Mouse (Mus musculus) heart, embryonic 10.5 days (tissue): ENCODE data around the gene Tbc1d23. TPM values are rescaled to one million over a fixed set of nuclear protein-coding genes. Genes with fewer than 3 reads are reported as not detected.

ENCODE experiments used
- DNase-seq: peaks from one replicate; pipeline ENCODE4 v3.0.0-alpha.2; 2017; ENCODE audit warnings: low spot score
- H3K27ac ChIP-seq: fragments of 300-500 bp; sonication (generic); 2 replicates; pipeline ENCODE4 v1.5.1; 2016; ENCODE audit warnings: mild to moderate bottlenecking
- H3K27me3 ChIP-seq: fragments of 300-500 bp; sonication (generic); 2 replicates; pipeline ENCODE4 v1.6.1; 2016; ENCODE audit warnings: mild to moderate bottlenecking; ENCODE audit not compliant: poor library complexity, insufficient read depth, severe bottlenecking
- H3K36me3 ChIP-seq: fragments of 300-500 bp; sonication (generic); 2 replicates; pipeline ENCODE4 v1.6.1; 2016; ENCODE audit warnings: mild to moderate bottlenecking, moderate library complexity
- H3K4me1 ChIP-seq: fragments of 300-500 bp; sonication (generic); 2 replicates; pipeline ENCODE4 v1.6.1; 2016; ENCODE audit warnings: mild to moderate bottlenecking
- H3K4me3 ChIP-seq: fragments of 300-500 bp; sonication (generic); 2 replicates; pipeline ENCODE4 v1.5.1; 2016; ENCODE audit warnings: mild to moderate bottlenecking, moderate library complexity
- H3K9me3 ChIP-seq: fragments of 300-500 bp; sonication (generic); 2 replicates; pipeline ENCODE4 v1.6.1; 2016; ENCODE audit warnings: mild to moderate bottlenecking, moderate library complexity
- WGBS: fragments of 180-500 bp; shearing (Covaris S2); methylation state at CpG from one replicate; pipeline ENCODE4 v1.1.7; 2016; 5-methylcytosine and 5-hydroxymethylcytosine counted together
- polyA plus RNA-seq: library from polyadenylated mRNA; unstranded; fragments of >200 nt; fragmentation: Nextera tagmentation; extraction: Ambion mirVana; gene quantifications from 2 replicates; pipeline ENCODE4 v1.2.1, GENCODE M21; 2016

The Tbc1d23 gene
- polyA plus RNA-seq, 1 experiment from 2014 or later: 16.7 TPM

DNA sequence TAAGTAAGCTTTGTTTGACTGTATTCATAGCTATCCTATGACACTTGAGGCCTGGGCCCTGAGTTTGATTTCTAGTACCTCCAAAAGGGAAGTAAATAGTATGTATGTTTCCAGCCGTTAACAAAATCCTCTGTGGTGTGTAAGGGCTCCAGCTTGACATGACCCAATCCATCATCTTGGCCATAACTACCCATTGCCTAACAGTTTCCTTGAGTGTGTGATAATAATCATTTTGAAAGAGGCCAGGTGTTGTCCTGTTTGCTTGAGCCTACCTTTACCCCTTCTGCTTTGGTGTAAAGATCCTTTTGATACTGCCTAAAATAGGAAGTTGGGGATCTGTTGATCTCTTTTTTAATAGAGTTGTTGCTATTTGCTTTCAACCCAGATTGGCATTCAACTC lies 99.0 kb downstream of the Tbc1d23 start:
- Histone ChIP-seq H3K9me3 (no peaks in the 10 kb centered on the region), H3K4me1 (no peaks in the 10 kb centered on the region; the same call in 1 of the 2 replicates), H3K4me3 (no peak overlapping the region), H3K27ac (no peak overlapping the region), H3K36me3 (peaks cover 28% of the 10 kb centered on the region), H3K27me3 (no peaks in the 10 kb centered on the region)
- DNase-seq: no peak
- WGBS: 89% methylated on average over 1 of the region's 1 CpGs

DNA sequence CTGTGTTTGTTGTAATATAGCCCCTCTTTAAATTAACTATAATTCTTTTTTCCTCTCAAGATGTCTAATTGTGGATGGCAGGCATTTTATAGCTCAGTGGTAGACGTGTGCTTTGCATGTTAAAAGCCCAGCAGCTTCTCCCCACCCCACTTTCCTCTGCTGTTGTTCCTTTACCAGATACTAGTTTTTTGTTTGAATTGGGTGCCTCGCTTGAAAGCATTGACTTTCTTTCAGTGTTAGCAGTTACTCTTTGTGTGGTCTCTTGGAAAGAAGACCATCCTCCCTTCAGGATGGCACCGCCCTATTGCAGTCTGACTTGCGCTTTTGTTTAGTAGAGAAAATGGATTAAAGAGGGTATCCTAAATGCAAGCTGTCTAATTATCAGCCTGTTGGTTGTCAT lies 99.8 kb downstream of the Tbc1d23 start:
- no peak for DNase-seq
- WGBS: 89% methylated on average over 4 of the region's 4 CpGs
- H3K4me3 ChIP-seq: no peak overlapping the region
- peaks cover 20% of the 10 kb centered on the region for H3K36me3 ChIP-seq
- H3K27ac ChIP-seq: no peak overlapping the region
- H3K4me1 ChIP-seq: no peaks in the 10 kb centered on the region; the same call in 1 of the 2 replicates
- no peaks in the 10 kb centered on the region for H3K27me3 ChIP-seq
- no peaks in the 10 kb centered on the region for H3K9me3 ChIP-seq

DNA sequence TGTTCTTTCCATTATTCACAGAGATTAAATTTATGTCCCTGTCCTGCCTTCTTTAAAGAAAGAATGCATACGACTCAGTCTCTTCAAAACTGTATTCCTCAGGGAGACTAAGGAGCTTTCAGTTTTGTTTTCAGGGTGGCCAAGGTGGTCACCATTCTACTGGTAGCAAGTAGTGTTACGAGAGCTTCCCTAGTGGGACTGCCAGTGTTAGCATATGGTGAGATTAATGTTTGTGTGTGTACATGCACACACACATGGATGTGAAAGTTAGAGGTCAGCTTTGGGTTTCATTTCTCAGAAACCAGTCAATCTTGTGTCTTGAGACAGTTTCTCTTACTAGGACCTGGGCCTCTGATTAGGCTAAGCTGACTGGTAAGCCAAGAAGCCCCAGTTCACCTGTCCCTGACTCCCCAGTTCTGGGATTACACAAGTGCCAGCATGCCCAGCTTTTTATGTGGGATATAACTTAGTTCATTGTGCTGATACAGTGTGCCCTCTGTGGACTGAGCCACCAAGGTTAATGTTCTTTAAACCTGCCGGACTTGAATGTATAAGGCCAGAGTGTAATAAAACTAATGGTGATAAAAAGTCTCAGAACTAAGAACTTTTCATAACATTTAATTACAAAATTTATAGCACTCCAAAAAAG lies 100.4 kb downstream of the Tbc1d23 start:
- Histone ChIP-seq H3K4me3 (no peak overlapping the region), H3K36me3 (peaks cover 15% of the 10 kb centered on the region), H3K27ac (no peak overlapping the region), H3K9me3 (no peaks in the 10 kb centered on the region), H3K27me3 (no peaks in the 10 kb centered on the region), H3K4me1 (no peaks in the 10 kb centered on the region; the same call in 1 of the 2 replicates)
- 85% methylated on average over 3 of the region's 3 CpGs for WGBS
- DNase-seq: no peak

DNA sequence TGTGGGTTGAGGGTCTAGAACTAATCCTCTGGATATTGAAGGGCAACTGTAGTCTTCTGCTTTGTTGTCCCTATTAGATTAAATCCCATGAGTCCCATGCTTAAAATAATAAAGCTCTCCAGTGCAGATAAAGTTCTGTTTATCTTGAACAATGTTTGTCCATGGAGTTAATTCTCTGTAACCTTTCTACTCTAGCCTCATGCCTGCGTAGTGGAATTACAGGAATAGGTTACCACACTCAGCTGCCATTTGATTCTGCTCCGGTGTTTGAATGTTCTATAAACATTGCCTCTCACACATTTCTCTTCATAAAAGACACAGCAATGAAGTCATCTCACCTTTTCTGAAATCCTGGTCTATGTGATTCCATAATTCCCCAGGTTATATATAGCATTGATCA lies 103.5 kb downstream of the Tbc1d23 start:
- no peak overlapping the region for H3K4me3 ChIP-seq
- H3K27ac ChIP-seq: no peak overlapping the region
- WGBS: 74% methylated on average over 2 of the region's 2 CpGs
- no peaks in the 10 kb centered on the region for H3K36me3 ChIP-seq
- no peaks in the 10 kb centered on the region for H3K27me3 ChIP-seq
- H3K9me3 ChIP-seq: no peaks in the 10 kb centered on the region
- peaks cover 11% of the 10 kb centered on the region for H3K4me1 ChIP-seq
- DNase-seq: no peak

DNA sequence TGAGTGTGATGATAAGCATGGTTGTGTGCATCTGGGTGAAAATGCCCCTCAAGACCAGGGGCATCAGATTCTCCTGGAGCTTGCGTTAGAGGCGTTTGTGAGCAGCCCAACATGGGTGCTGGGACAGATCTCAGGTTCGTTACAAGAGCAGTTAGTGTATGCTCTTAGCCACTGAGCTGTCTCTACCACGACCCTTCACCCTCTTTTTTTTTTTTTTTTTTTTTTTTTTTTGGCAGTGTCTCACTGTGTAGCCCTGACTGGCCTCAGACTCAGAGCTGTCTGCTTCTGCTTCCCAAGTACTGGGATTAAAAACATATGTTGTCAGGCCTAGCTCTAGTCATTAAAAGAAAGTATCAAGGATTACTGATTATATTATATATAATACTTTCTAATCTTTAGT lies 105.0 kb downstream of the Tbc1d23 start:
- Histone ChIP-seq H3K9me3 (no peaks in the 10 kb centered on the region), H3K27ac (no peak overlapping the region), H3K27me3 (no peaks in the 10 kb centered on the region), H3K4me1 (peaks cover 13% of the 10 kb centered on the region), H3K36me3 (no peaks in the 10 kb centered on the region), H3K4me3 (no peak overlapping the region)
- DNase-seq: no peak
- 57% methylated on average over 4 of the region's 4 CpGs for WGBS

DNA sequence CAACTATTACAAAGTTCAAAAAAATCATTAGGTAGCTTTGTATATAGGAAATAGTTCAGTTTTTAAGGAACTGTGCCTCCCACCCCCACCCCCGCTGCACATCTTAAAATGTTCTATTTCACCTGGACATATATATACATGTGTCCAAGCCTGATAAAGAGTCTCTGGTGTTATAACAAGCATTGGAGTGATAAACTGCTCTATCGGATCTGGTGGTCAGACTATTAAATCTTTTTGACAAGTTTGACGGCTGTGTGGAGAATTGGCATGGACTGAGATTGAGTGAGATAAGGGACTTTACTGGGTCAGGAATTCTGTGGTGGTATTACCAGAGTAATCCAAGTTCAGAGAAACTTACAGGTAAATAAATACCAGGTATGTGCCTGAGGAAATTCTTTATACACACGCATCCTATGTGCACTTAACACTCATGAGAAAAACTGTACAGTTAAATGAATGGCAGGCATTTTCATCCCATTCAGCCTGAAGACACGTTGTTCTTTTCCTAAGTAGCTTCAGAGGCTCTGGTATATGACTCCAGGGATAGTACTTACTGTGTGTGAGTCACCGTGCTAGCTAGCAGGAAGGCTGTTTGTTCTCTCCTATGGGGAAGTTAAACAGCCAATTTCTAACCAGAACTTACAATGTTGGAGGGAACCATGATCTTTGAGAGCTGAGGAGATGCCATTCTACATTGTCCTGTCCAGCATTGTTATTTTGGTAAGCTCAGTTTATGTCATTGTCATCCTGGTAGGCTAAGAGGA lies 108.4 kb downstream of the Tbc1d23 start:
- Histone ChIP-seq H3K4me1 (peaks cover 13% of the 10 kb centered on the region), H3K27me3 (no peaks in the 10 kb centered on the region), H3K9me3 (no peaks in the 10 kb centered on the region), H3K36me3 (no peaks in the 10 kb centered on the region), H3K27ac (peak overlapping the region; percentile 96), H3K4me3 (peak overlapping the region; percentile 83)
- DNase-seq: no peak
- 49% methylated on average over 6 of the region's 6 CpGs for WGBS

GRCm38 (mm10) chr16:57121816-57122415 lies 109.4 kb downstream of the Tbc1d23 start:
- Histone ChIP-seq H3K36me3 (no peaks in the 10 kb centered on the region), H3K27me3 (no peaks in the 10 kb centered on the region), H3K9me3 (no peaks in the 10 kb centered on the region), H3K4me3 (peak overlapping the region; percentile 83), H3K27ac (peak overlapping the region; percentile 96), H3K4me1 (peaks cover 13% of the 10 kb centered on the region)
- peak; percentile 81 for DNase-seq
- under 1% methylated on average over 58 of the region's 59 CpGs for WGBS

- Histone ChIP-seq H3K4me1 (peaks cover 13% of the 10 kb centered on the region), H3K27ac (peak within 1 kb of the TSS; percentile 96), H3K36me3 (no peaks in the 10 kb centered on the region), H3K27me3 (no peaks in the 10 kb centered on the region), H3K4me3 (peak within 1 kb of the TSS; percentile 83), H3K9me3 (no peaks in the 10 kb centered on the region)
- peak; percentile 98 for DNase-seq
- under 1% methylated on average over 37 of the region's 37 CpGs for WGBS
Measured at GRCm38 (mm10) chr16:57120913-57121815, 110.1 kb downstream of the Tbc1d23 start, which contains the start of gene Tomm70a. Tomm70a (plus strand) TSS chr16:57121703.

Other genes starting within 250 kb of the Tbc1d23 start
- gene Tmem45a2, start 160.1 kb downstream of the Tbc1d23 start, polyA plus RNA-seq: 0.12 TPM in 1 of 2 replicates, not detected in the other
- gene Tomm70a, start 109.8 kb downstream of the Tbc1d23 start, polyA plus RNA-seq: 50.3 and 51.2 TPM in 2 replicates
- 42.9 and 58.3 TPM in 2 replicates for gene Nit2, start 64.2 kb downstream of the Tbc1d23 start, polyA plus RNA-seq
- gene Tmem30c, start 61.4 kb upstream of the Tbc1d23 start, polyA plus RNA-seq: not detected in 2 replicates
- gene Filip1l, start 121.6 kb upstream of the Tbc1d23 start, polyA plus RNA-seq: 16.0 and 20.3 TPM in 2 replicates